Mouse (Mus musculus) activated CD4-positive, CD25-positive, alpha-beta regulatory T cell, adult 9 weeks (primary cell): Measurements from ENCODE around the gene Ikzf3. TPM values are rescaled to one million over a fixed set of nuclear protein-coding genes. Genes with fewer than 3 reads are reported as not detected.

Source experiments
- polyA plus RNA-seq: library from polyadenylated mRNA; unstranded; fragments of 100-300 nt; shearing (Covaris generic); gene quantifications from one replicate; pipeline ENCODE4 v1.2.1, GENCODE M21; 2017

Ikzf3 gene
- polyA plus RNA-seq: 91.8 TPM

GRCm38 (mm10) chr11:98545711-98546231 lies at the start of gene Ikzf3:
Gene Ikzf3 (minus strand): TSS chr11:98546031.

GRCm38 (mm10) chr11:98586892-98587563 lies 41.2 kb upstream of the Ikzf3 start, which contains the start of gene Ormdl3:
Gene Ormdl3 (minus strand): TSS chr11:98587368.

GRCm38 (mm10) chr11:98550975-98551828 lies 5.4 kb upstream of the Ikzf3 start, which contains the start of gene Zpbp2:
Gene Zpbp2 (plus strand): TSS chr11:98551097.

GRCm38 (mm10) chr11:98446213-98446561 lies 99.6 kb downstream of the Ikzf3 start, which contains the start of gene Grb7:
Gene Grb7 (plus strand): TSS chr11:98446394.

GRCm38 (mm10) chr11:98438331-98439158 lies 107.3 kb downstream of the Ikzf3 start, which contains the start of gene Mien1:
Gene Mien1 (minus strand): TSS chr11:98438991.

Other genes with a start within 250 kb of the Ikzf3 start
- gene Neurod2, start 216.4 kb downstream of the Ikzf3 start, polyA plus RNA-seq: not detected
- not detected for gene Ppp1r1b, start 197.6 kb downstream of the Ikzf3 start, polyA plus RNA-seq
- 84.3 TPM for gene Stard3, start 187.7 kb downstream of the Ikzf3 start, polyA plus RNA-seq
- 0.29 TPM for gene Tcap, start 162.2 kb downstream of the Ikzf3 start, polyA plus RNA-seq
- gene Pnmt, start 159.6 kb downstream of the Ikzf3 start, polyA plus RNA-seq: not detected
- 12.4 TPM for gene Pgap3, start 145.5 kb downstream of the Ikzf3 start, polyA plus RNA-seq
- gene Erbb2, start 133.6 kb downstream of the Ikzf3 start, polyA plus RNA-seq: 0.26 TPM
- gene Mien1, start 107.0 kb downstream of the Ikzf3 start, polyA plus RNA-seq: 195 TPM
- 10.5 TPM for gene Grb7, start 99.6 kb downstream of the Ikzf3 start, polyA plus RNA-seq
- gene Zpbp2, start 5.1 kb upstream of the Ikzf3 start, polyA plus RNA-seq: 5.0 TPM
- 76.1 TPM for gene Ormdl3, start 41.3 kb upstream of the Ikzf3 start, polyA plus RNA-seq
- not detected for gene Lrrc3c, start 52.3 kb upstream of the Ikzf3 start, polyA plus RNA-seq
- 4.8 TPM for gene Gm12355, start 79.6 kb upstream of the Ikzf3 start, polyA plus RNA-seq
- not detected for gene Gsdma3, start 80.3 kb upstream of the Ikzf3 start, polyA plus RNA-seq
- 0.31 TPM for gene Gsdma2, start 100.7 kb upstream of the Ikzf3 start, polyA plus RNA-seq
- not detected for gene Gsdma, start 118.3 kb upstream of the Ikzf3 start, polyA plus RNA-seq
- 96.4 TPM for gene Psmd3, start 136.5 kb upstream of the Ikzf3 start, polyA plus RNA-seq
- not detected for gene Csf3, start 155.2 kb upstream of the Ikzf3 start, polyA plus RNA-seq
- gene Med24, start 183.4 kb upstream of the Ikzf3 start, polyA plus RNA-seq: 71.9 TPM
- gene Thra, start 194.6 kb upstream of the Ikzf3 start, polyA plus RNA-seq: 4.4 TPM
- 6.5 TPM for gene Nr1d1, start 229.3 kb upstream of the Ikzf3 start, polyA plus RNA-seq
- gene Msl1, start 249.5 kb upstream of the Ikzf3 start, polyA plus RNA-seq: 13.2 TPM